Mouse (Mus musculus) midbrain, embryonic 11.5 days (tissue): ENCODE data around the gene Shmt2. TPM values are rescaled to one million over a fixed set of nuclear protein-coding genes. Genes with fewer than 3 reads are reported as not detected.
A peak's percentile ranks its signal among the peaks of the same experiment; 100 is the strongest.

ENCODE experiments used
- ATAC-seq: fragments of 200-750 bp; cut with Nextera tagmentation; 2 replicates; pipeline ENCODE4 v1.8.0; 2017; ENCODE audit warnings: moderate TSS enrichment, moderate library complexity; ENCODE audit not compliant: low FRiP score
- DNase-seq: peaks from one replicate; pipeline ENCODE4 v3.0.0; 2015; ENCODE audit warnings: low spot score; ENCODE audit errors: missing footprints
- H3K27ac ChIP-seq: fragments of 300-500 bp; sonication (generic); 2 replicates; pipeline ENCODE4 v1.5.1; 2014; ENCODE audit warnings: low read depth, low read length
- H3K27me3 ChIP-seq: fragments of 300-500 bp; sonication (generic); 2 replicates; pipeline ENCODE4 v1.6.1; 2014; ENCODE audit warnings: mild to moderate bottlenecking, low read length, moderate library complexity, mixed read lengths; ENCODE audit not compliant: control insufficient read depth, insufficient read depth
- H3K36me3 ChIP-seq: fragments of 300-500 bp; sonication (generic); 2 replicates; pipeline ENCODE4 v1.6.1; 2014; ENCODE audit warnings: mild to moderate bottlenecking, low read length, moderate library complexity, mixed read lengths; ENCODE audit not compliant: control insufficient read depth, insufficient read depth
- H3K4me1 ChIP-seq: fragments of 300-500 bp; sonication (generic); 2 replicates; pipeline ENCODE4 v1.6.1; 2014; ENCODE audit warnings: low read length; ENCODE audit not compliant: control insufficient read depth, insufficient read depth
- H3K4me2 ChIP-seq: fragments of 300-500 bp; sonication (generic); 2 replicates; pipeline ENCODE4 v1.6.1; 2014; ENCODE audit warnings: mild to moderate bottlenecking, moderate library complexity
- H3K4me3 ChIP-seq: fragments of 300-500 bp; sonication (generic); 2 replicates; pipeline ENCODE4 v1.5.1; 2014; ENCODE audit warnings: low read depth, low read length
- H3K9ac ChIP-seq: fragments of 300-500 bp; sonication (generic); 2 replicates; pipeline ENCODE4 v1.6.1; 2014; ENCODE audit warnings: low read length
- H3K9me3 ChIP-seq: fragments of 300-500 bp; sonication (generic); 2 replicates; pipeline ENCODE4 v1.6.1; 2016; ENCODE audit warnings: low read length; ENCODE audit not compliant: control insufficient read depth
- WGBS: fragments of 180-500 bp; shearing (Covaris S2); extraction: QIAGEN DNeasy Blood & Tissue Kit; methylation state at CpG from one replicate; pipeline ENCODE4 v1.1.7; 2014; 5-methylcytosine and 5-hydroxymethylcytosine counted together
- polyA plus RNA-seq: library from polyadenylated mRNA; unstranded; fragments of >200 nt; fragmentation: Nextera tagmentation; extraction: Ambion mirVana; gene quantifications from 2 replicates; pipeline ENCODE4 v1.2.1, GENCODE M21; 2014

Gene Shmt2
- polyA plus RNA-seq, 1 experiment from 2014 or later = 74.8 TPM

- Histone ChIP-seq H3K4me2 (no peak overlapping the region), H3K9ac (no peak overlapping the region), H3K27me3 (peaks cover 36% of the 10 kb centered on the region), H3K4me1 (peaks cover 23% of the 10 kb centered on the region), H3K36me3 (peaks cover 8% of the 10 kb centered on the region), H3K9me3 (no peaks in the 10 kb centered on the region), H3K27ac (no peak overlapping the region), H3K4me3 (no peak overlapping the region)
- 22% methylated on average over 7 of the region's 7 CpGs for WGBS
- DNase-seq (peak; percentile 96), ATAC-seq (peak; percentile 49)
Observed at GRCm38 (mm10) chr10:127537854-127538583, 15.8 kb upstream of the Shmt2 start.

- H3K9ac ChIP-seq = no peak overlapping the region
- no peaks in the 10 kb centered on the region for H3K9me3 ChIP-seq
- H3K27me3 ChIP-seq = peaks cover 48% of the 10 kb centered on the region
- H3K4me2 ChIP-seq = no peak overlapping the region
- ATAC-seq = peak; percentile 65
- H3K36me3 ChIP-seq = peaks cover 5% of the 10 kb centered on the region
- H3K4me3 ChIP-seq = no peak overlapping the region
- peaks cover 23% of the 10 kb centered on the region for H3K4me1 ChIP-seq
- no peak for DNase-seq
- 0 out of 2 replicates have a peak overlapping the region, but pooled peaks have one; percentile 14 for H3K27ac ChIP-seq
- 11% methylated on average over 8 of the region's 8 CpGs for WGBS
Observed at GRCm38 (mm10) chr10:127536586-127537314, 14.5 kb upstream of the Shmt2 start.

GRCm38 (mm10) chr10:127534929-127535384 lies 12.7 kb upstream of the Shmt2 start:
- no peaks in the 10 kb centered on the region for H3K9me3 ChIP-seq
- peak overlapping the region; percentile 41 for H3K4me3 ChIP-seq
- peak overlapping the region; percentile 63 for H3K4me2 ChIP-seq
- H3K27me3 ChIP-seq = peaks cover 66% of the 10 kb centered on the region
- WGBS = 1% methylated on average over 28 of the region's 30 CpGs
- peaks cover 4% of the 10 kb centered on the region; the same call in 1 of the 2 replicates for H3K36me3 ChIP-seq
- peak; percentile 19; the same call in 1 of the 2 replicates for ATAC-seq
- DNase-seq = no peak
- peaks cover 29% of the 10 kb centered on the region for H3K4me1 ChIP-seq
- 0 out of 2 replicates have a peak overlapping the region, but pooled peaks have one; percentile 5 for H3K27ac ChIP-seq
- H3K9ac ChIP-seq = peak overlapping the region; percentile 38; the same call in 1 of the 2 replicates

- ATAC-seq = no peak; the same call in 1 of the 2 replicates
- WGBS = under 1% methylated on average over 72 of the region's 78 CpGs
- Histone ChIP-seq H3K27me3 (peaks cover 72% of the 10 kb centered on the region), H3K9me3 (no peaks in the 10 kb centered on the region), H3K27ac (0 out of 2 replicates have a peak within 1 kb of the TSS, but pooled peaks have one; percentile 5), H3K36me3 (no peaks in the 10 kb centered on the region; the same call in 1 of the 2 replicates), H3K4me1 (peaks cover 32% of the 10 kb centered on the region), H3K4me3 (peak within 1 kb of the TSS; percentile 41), H3K4me2 (peak within 1 kb of the TSS; percentile 63), H3K9ac (peak within 1 kb of the TSS; percentile 55)
- DNase-seq = no peak
Observed at GRCm38 (mm10) chr10:127534036-127534928, 12.0 kb upstream of the Shmt2 start, which contains the start of gene Nxph4. Gene Nxph4, minus strand, starts transcription at chr10:127534559.

- peaks cover 44% of the 10 kb centered on the region for H3K4me1 ChIP-seq
- 0 out of 2 replicates have a peak, but pooled peaks have one; percentile 6 for ATAC-seq
- H3K9ac ChIP-seq = no peak overlapping the region
- H3K27me3 ChIP-seq = peaks cover 99% of the 10 kb centered on the region
- DNase-seq = no peak
- WGBS = 0% methylated on average over 4 of the region's 4 CpGs
- peak overlapping the region; percentile 40 for H3K4me2 ChIP-seq
- no peaks in the 10 kb centered on the region for H3K9me3 ChIP-seq
- no peak overlapping the region; the same call in 1 of the 2 replicates for H3K27ac ChIP-seq
- 0 out of 2 replicates have a peak overlapping the region, but pooled peaks have one; percentile 20 for H3K4me3 ChIP-seq
- H3K36me3 ChIP-seq = no peaks in the 10 kb centered on the region
Observed at GRCm38 (mm10) chr10:127531548-127531947, 9.3 kb upstream of the Shmt2 start.

- no peaks in the 10 kb centered on the region for H3K9me3 ChIP-seq
- no peak overlapping the region for H3K9ac ChIP-seq
- H3K4me3 ChIP-seq = peak overlapping the region; percentile 20
- no peak for ATAC-seq
- H3K4me2 ChIP-seq = peak overlapping the region; percentile 40
- H3K27me3 ChIP-seq = peaks cover 99% of the 10 kb centered on the region
- H3K27ac ChIP-seq = no peak overlapping the region
- H3K4me1 ChIP-seq = peaks cover 45% of the 10 kb centered on the region
- 2% methylated on average over 19 of the region's 25 CpGs for WGBS
- no peak for DNase-seq
- no peaks in the 10 kb centered on the region for H3K36me3 ChIP-seq
Observed at GRCm38 (mm10) chr10:127530945-127531344, 8.7 kb upstream of the Shmt2 start.

- H3K27ac ChIP-seq = no peak overlapping the region
- ATAC-seq (peak; percentile 6; the same call in 1 of the 2 replicates), DNase-seq (no peak)
- H3K4me1 ChIP-seq = peaks cover 30% of the 10 kb centered on the region
- no peaks in the 10 kb centered on the region for H3K9me3 ChIP-seq
- peak overlapping the region; percentile 12 for H3K4me2 ChIP-seq
- H3K27me3 ChIP-seq = peaks cover 88% of the 10 kb centered on the region
- 1% methylated on average over 17 of the region's 17 CpGs for WGBS
- H3K9ac ChIP-seq = no peak overlapping the region; the same call in 1 of the 2 replicates
- no peaks in the 10 kb centered on the region for H3K36me3 ChIP-seq
- peak overlapping the region; percentile 4; the same call in 1 of the 2 replicates for H3K4me3 ChIP-seq
Observed at GRCm38 (mm10) chr10:127527481-127527880, 5.2 kb upstream of the Shmt2 start.

GRCm38 (mm10) chr10:127526681-127527080 lies 4.4 kb upstream of the Shmt2 start:
- ATAC-seq (peak; percentile 40), DNase-seq (peak; percentile 97)
- H3K4me1 ChIP-seq = peaks cover 32% of the 10 kb centered on the region
- H3K27ac ChIP-seq = no peak overlapping the region
- WGBS = 0% methylated on average over 25 of the region's 26 CpGs
- peak overlapping the region; percentile 20 for H3K4me3 ChIP-seq
- H3K27me3 ChIP-seq = peaks cover 80% of the 10 kb centered on the region
- no peaks in the 10 kb centered on the region for H3K9me3 ChIP-seq
- H3K9ac ChIP-seq = 0 out of 2 replicates have a peak overlapping the region, but pooled peaks have one; percentile 16
- H3K36me3 ChIP-seq = no peaks in the 10 kb centered on the region
- peak overlapping the region; percentile 38 for H3K4me2 ChIP-seq
